Mouse (Mus musculus): ENCODE results near the gene Pdzd7. TPM values are rescaled to one million over a fixed set of nuclear protein-coding genes. Genes with fewer than 3 reads are reported as not detected.

Gene Pdzd7
- polyA plus RNA-seq, 1 experiment from 2014 or later, result 0.62 TPM

GRCm38 (mm10) chr19:45005957-45006712, 39.4 kb downstream of the Pdzd7 start, which contains the start of gene Mrpl43:
Mrpl43 (minus strand) TSS chr19:45006442.
- peak within 1 kb of the TSS; percentile 80 for H3K27ac ChIP-seq (ENCODE audit: low read length)
- peak within 1 kb of the TSS; percentile 64 for H3K4me3 ChIP-seq (ENCODE audit: low read depth, low read length)
- H3K27me3 ChIP-seq (ENCODE audit: control insufficient read depth, insufficient read depth, low read length), result no peaks in the 10 kb centered on the region
- H3K4me2 ChIP-seq (replicated peaks; ENCODE audit: low read depth, low read length), result peak within 1 kb of the TSS; percentile 75
- H3K9me3 ChIP-seq (ENCODE audit: control insufficient read depth, low read depth, low read length), result no peaks in the 10 kb centered on the region
- peak within 1 kb of the TSS; percentile 51 for H3K9ac ChIP-seq (replicated peaks; ENCODE audit: low read depth, low read length)
- under 1% methylated on average over 82 of the region's 82 CpGs for WGBS
- peak; percentile 92 for ATAC-seq (ENCODE audit: insufficient number of reproducible peaks, insufficient read depth, low FRiP score, low read depth)
- H3K4me1 ChIP-seq (ENCODE audit: control insufficient read depth, insufficient read depth, low read length), result peaks cover 18% of the 10 kb centered on the region; the same call in 1 of the 2 replicates
- peaks cover 33% of the 10 kb centered on the region for H3K36me3 ChIP-seq (ENCODE audit: control insufficient read depth, insufficient read depth, low read length)

- H3K27ac ChIP-seq (ENCODE audit: low read length), result peak within 1 kb of the TSS; percentile 80
- WGBS, result 11% methylated on average over 16 of the region's 16 CpGs
- ATAC-seq (ENCODE audit: insufficient number of reproducible peaks, insufficient read depth, low FRiP score, low read depth), result no peak
These were observed 40.1 kb downstream of the Pdzd7 start, which contains the start of gene Twnk for GRCm38 (mm10) chr19:45005444-45005843. Twnk (plus strand) TSS chr19:45005663.

GRCm38 (mm10) chr19:45003740-45004516, 41.6 kb downstream of the Pdzd7 start:
- Histone ChIP-seq H3K27ac (ENCODE audit: low read length) (no peak overlapping the region), H3K27me3 (ENCODE audit: control insufficient read depth, insufficient read depth, low read length) (no peaks in the 10 kb centered on the region), H3K9me3 (ENCODE audit: control insufficient read depth, low read depth, low read length) (no peaks in the 10 kb centered on the region), H3K4me2 (replicated peaks; ENCODE audit: low read depth, low read length) (no peak overlapping the region), H3K4me1 (ENCODE audit: control insufficient read depth, insufficient read depth, low read length) (peaks cover 18% of the 10 kb centered on the region; the same call in 1 of the 2 replicates), H3K4me3 (ENCODE audit: low read depth, low read length) (no peak overlapping the region), H3K9ac (replicated peaks; ENCODE audit: low read depth, low read length) (no peak overlapping the region), H3K36me3 (ENCODE audit: control insufficient read depth, insufficient read depth, low read length) (peaks cover 18% of the 10 kb centered on the region)
- 92% methylated on average over 7 of the region's 7 CpGs for WGBS
- no peak for ATAC-seq (ENCODE audit: insufficient number of reproducible peaks, insufficient read depth, low FRiP score, low read depth)

More at GRCm38 (mm10) chr19:45005444-45005843, 40.1 kb downstream of the Pdzd7 start, which contains the start of gene Twnk:
- Histone ChIP-seq H3K27me3 (ENCODE audit: control insufficient read depth, insufficient read depth, low read length) (no peaks in the 10 kb centered on the region), H3K9me3 (ENCODE audit: control insufficient read depth, low read depth, low read length) (no peaks in the 10 kb centered on the region), H3K4me2 (replicated peaks; ENCODE audit: low read depth, low read length) (peak within 1 kb of the TSS; percentile 75), H3K9ac (replicated peaks; ENCODE audit: low read depth, low read length) (peak within 1 kb of the TSS; percentile 51), H3K4me1 (ENCODE audit: control insufficient read depth, insufficient read depth, low read length) (peaks cover 18% of the 10 kb centered on the region; the same call in 1 of the 2 replicates), H3K4me3 (ENCODE audit: low read depth, low read length) (peak within 1 kb of the TSS; percentile 64), H3K36me3 (ENCODE audit: control insufficient read depth, insufficient read depth, low read length) (peaks cover 26% of the 10 kb centered on the region)

GRCm38 (mm10) chr19:45002301-45002700, 43.2 kb downstream of the Pdzd7 start:
- H3K4me1 ChIP-seq (ENCODE audit: control insufficient read depth, insufficient read depth, low read length), result peaks cover 13% of the 10 kb centered on the region; the same call in 1 of the 2 replicates
- no peak overlapping the region for H3K27ac ChIP-seq (ENCODE audit: low read length)
- 63% methylated on average over 3 of the region's 3 CpGs for WGBS
- H3K4me2 ChIP-seq (replicated peaks; ENCODE audit: low read depth, low read length), result no peak overlapping the region
- no peak overlapping the region for H3K9ac ChIP-seq (replicated peaks; ENCODE audit: low read depth, low read length)
- H3K9me3 ChIP-seq (ENCODE audit: control insufficient read depth, low read depth, low read length), result no peaks in the 10 kb centered on the region
- no peak overlapping the region for H3K4me3 ChIP-seq (ENCODE audit: low read depth, low read length)
- ATAC-seq (ENCODE audit: insufficient number of reproducible peaks, insufficient read depth, low FRiP score, low read depth), result no peak
- peaks cover 13% of the 10 kb centered on the region for H3K36me3 ChIP-seq (ENCODE audit: control insufficient read depth, insufficient read depth, low read length)
- no peaks in the 10 kb centered on the region for H3K27me3 ChIP-seq (ENCODE audit: control insufficient read depth, insufficient read depth, low read length)

GRCm38 (mm10) chr19:44999647-45000046, 45.9 kb downstream of the Pdzd7 start:
- ATAC-seq (ENCODE audit: insufficient number of reproducible peaks, insufficient read depth, low FRiP score, low read depth), result no peak
- Histone ChIP-seq H3K36me3 (ENCODE audit: control insufficient read depth, insufficient read depth, low read length) (peaks cover 13% of the 10 kb centered on the region), H3K4me1 (ENCODE audit: control insufficient read depth, insufficient read depth, low read length) (no peaks in the 10 kb centered on the region), H3K9ac (replicated peaks; ENCODE audit: low read depth, low read length) (no peak overlapping the region), H3K9me3 (ENCODE audit: control insufficient read depth, low read depth, low read length) (no peaks in the 10 kb centered on the region), H3K4me3 (ENCODE audit: low read depth, low read length) (no peak overlapping the region), H3K27ac (ENCODE audit: low read length) (no peak overlapping the region), H3K4me2 (replicated peaks; ENCODE audit: low read depth, low read length) (no peak overlapping the region), H3K27me3 (ENCODE audit: control insufficient read depth, insufficient read depth, low read length) (no peaks in the 10 kb centered on the region)
- 85% methylated on average over 8 of the region's 8 CpGs for WGBS

- no peak for ATAC-seq (ENCODE audit: insufficient number of reproducible peaks, insufficient read depth, low FRiP score, low read depth)
- Histone ChIP-seq H3K4me3 (ENCODE audit: low read depth, low read length) (no peak overlapping the region), H3K9me3 (ENCODE audit: control insufficient read depth, low read depth, low read length) (no peaks in the 10 kb centered on the region), H3K27ac (ENCODE audit: low read length) (no peak overlapping the region), H3K4me1 (ENCODE audit: control insufficient read depth, insufficient read depth, low read length) (no peaks in the 10 kb centered on the region), H3K4me2 (replicated peaks; ENCODE audit: low read depth, low read length) (no peak overlapping the region), H3K36me3 (ENCODE audit: control insufficient read depth, insufficient read depth, low read length) (peaks cover 2% of the 10 kb centered on the region; the same call in 1 of the 2 replicates), H3K27me3 (ENCODE audit: control insufficient read depth, insufficient read depth, low read length) (no peaks in the 10 kb centered on the region), H3K9ac (replicated peaks; ENCODE audit: low read depth, low read length) (no peak overlapping the region)
- WGBS, result 80% methylated on average over 11 of the region's 11 CpGs
These were observed 47.7 kb downstream of the Pdzd7 start for GRCm38 (mm10) chr19:44997786-44998185.

- H3K9me3 ChIP-seq (ENCODE audit: control insufficient read depth, low read depth, low read length), result no peaks in the 10 kb centered on the region
- no peak overlapping the region for H3K9ac ChIP-seq (replicated peaks; ENCODE audit: low read depth, low read length)
- H3K27ac ChIP-seq (ENCODE audit: low read length), result no peak overlapping the region
- peaks cover 20% of the 10 kb centered on the region; the same call in 1 of the 2 replicates for H3K4me1 ChIP-seq (ENCODE audit: control insufficient read depth, insufficient read depth, low read length)
- H3K36me3 ChIP-seq (ENCODE audit: control insufficient read depth, insufficient read depth, low read length), result no peaks in the 10 kb centered on the region
- WGBS, result 58% methylated on average over 7 of the region's 7 CpGs
- ATAC-seq (ENCODE audit: insufficient number of reproducible peaks, insufficient read depth, low FRiP score, low read depth), result no peak
- no peak overlapping the region for H3K4me3 ChIP-seq (ENCODE audit: low read depth, low read length)
- no peaks in the 10 kb centered on the region for H3K27me3 ChIP-seq (ENCODE audit: control insufficient read depth, insufficient read depth, low read length)
- H3K4me2 ChIP-seq (replicated peaks; ENCODE audit: low read depth, low read length), result no peak overlapping the region
These were observed 52.8 kb downstream of the Pdzd7 start for GRCm38 (mm10) chr19:44992712-44993111.

- 43% methylated on average over 7 of the region's 7 CpGs for WGBS
These were observed 53.3 kb downstream of the Pdzd7 start for GRCm38 (mm10) chr19:44992246-44992645.

More at GRCm38 (mm10) chr19:44992246-44992645, 53.3 kb downstream of the Pdzd7 start:
- H3K27me3 ChIP-seq (ENCODE audit: control insufficient read depth, insufficient read depth, low read length), result no peaks in the 10 kb centered on the region
- H3K4me2 ChIP-seq (replicated peaks; ENCODE audit: low read depth, low read length), result no peak overlapping the region
- H3K27ac ChIP-seq (ENCODE audit: low read length), result no peak overlapping the region
- H3K4me1 ChIP-seq (ENCODE audit: control insufficient read depth, insufficient read depth, low read length), result peaks cover 20% of the 10 kb centered on the region; the same call in 1 of the 2 replicates
- H3K36me3 ChIP-seq (ENCODE audit: control insufficient read depth, insufficient read depth, low read length), result no peaks in the 10 kb centered on the region
- ATAC-seq (ENCODE audit: insufficient number of reproducible peaks, insufficient read depth, low FRiP score, low read depth), result no peak
- H3K9me3 ChIP-seq (ENCODE audit: control insufficient read depth, low read depth, low read length), result no peaks in the 10 kb centered on the region
- H3K4me3 ChIP-seq (ENCODE audit: low read depth, low read length), result no peak overlapping the region
- H3K9ac ChIP-seq (replicated peaks; ENCODE audit: low read depth, low read length), result no peak overlapping the region
